Mouse (Mus musculus) adipocyte (in vitro differentiated cells): ENCODE data around the gene Olfr186.
"Not testable (repeated sequence)": the region's sequence is repeated elsewhere in the genome, so short reads cannot be mapped to it uniquely, and the experiment has no call there.

Experiments
- DNase-seq: peaks from one replicate; pipeline ENCODE4 v3.0.0-alpha.2; 2016; ENCODE audit warnings: low spot score

The Olfr186 gene

GRCm38 (mm10) chr16:59030191-59030590 lies at the start of gene Olfr186:
Gene Olfr186 (minus strand): TSS chr16:59030291.
- DNase-seq = no peak

GRCm38 (mm10) chr16:59077905-59078304 lies 47.8 kb upstream of the Olfr186 start, which contains the start of gene Olfr190:
Gene Olfr190 (minus strand): TSS chr16:59078005.
- no peak for DNase-seq

DNA sequence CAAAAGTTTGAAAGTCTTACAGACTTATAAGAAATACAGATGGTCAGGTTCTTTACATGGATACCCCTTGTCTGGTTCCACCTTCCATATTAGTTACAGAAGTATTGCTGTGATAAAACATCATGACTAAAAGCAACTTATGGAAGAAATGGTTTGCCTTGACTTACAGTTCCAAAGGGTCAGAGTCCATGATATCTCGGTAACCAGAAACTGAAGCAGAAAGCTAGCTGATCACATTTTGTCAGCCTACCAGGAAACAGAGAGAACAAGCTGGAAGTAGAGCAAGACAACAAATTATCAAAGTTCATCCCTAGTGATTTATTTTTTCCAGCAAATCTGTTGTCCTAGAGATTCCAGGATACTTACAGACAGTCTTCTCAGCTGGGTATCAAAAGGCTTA lies 43.4 kb upstream of the Olfr186 start:
- no peak for DNase-seq

GRCm38 (mm10) chr16:59071755-59072154 lies 41.7 kb upstream of the Olfr186 start:
- DNase-seq = no peak

DNA sequence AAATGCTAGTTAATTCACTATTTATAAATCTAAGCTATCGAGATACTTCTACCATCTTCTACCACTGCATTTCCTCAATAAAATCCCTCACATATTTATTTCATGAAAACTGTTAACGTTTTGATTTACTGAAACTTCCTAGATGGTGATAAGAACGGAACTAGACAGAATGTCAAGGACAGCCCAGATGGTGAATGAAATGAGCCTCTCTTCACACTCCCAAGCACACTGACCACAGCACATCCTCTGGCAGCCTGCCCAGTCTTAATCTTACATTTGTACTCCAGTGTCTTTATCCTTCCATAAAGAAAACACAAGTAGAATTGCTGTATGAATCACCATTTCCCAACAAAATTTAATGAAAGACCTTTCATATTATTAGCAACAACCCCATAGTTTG lies 32.3 kb upstream of the Olfr186 start:
- not testable (repeated sequence) for DNase-seq

DNA sequence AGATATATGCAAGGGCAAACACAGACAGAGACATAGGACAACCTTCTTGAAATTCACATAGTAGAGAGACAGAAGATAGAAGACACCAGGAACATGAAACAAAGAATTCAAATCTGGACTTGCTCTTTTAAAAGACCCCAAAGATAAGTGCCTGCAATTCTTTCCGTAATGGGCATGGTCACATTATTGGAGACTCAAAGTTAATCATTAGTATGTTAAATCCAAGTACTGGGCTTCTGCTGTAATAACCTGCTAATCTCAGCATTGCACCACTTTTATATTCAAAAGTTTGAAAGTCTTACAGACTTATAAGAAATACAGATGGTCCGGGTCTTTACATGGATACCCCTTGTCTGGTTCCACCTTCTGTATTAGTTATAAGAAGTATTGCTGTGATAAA lies 19.2 kb upstream of the Olfr186 start:
- not testable (repeated sequence) for DNase-seq

DNA sequence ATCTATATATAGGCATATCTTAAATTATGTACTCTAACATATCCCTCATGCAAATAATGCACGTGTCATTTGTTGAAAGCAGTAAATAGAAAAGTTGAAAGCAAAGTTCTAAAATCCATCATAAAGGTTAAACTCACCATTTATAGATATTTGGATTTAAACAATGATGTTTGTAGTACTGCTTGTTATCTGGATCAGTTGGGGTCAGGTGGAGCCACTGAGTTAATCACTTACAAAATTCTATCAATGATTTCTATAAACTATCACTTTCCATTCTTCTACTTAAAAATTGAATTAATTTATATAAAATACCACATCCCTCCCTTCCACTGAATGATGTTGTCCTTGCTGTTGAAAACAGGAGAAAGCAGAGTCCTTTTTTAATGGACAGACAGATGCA lies 18.8 kb upstream of the Olfr186 start:
- no peak for DNase-seq

DNA sequence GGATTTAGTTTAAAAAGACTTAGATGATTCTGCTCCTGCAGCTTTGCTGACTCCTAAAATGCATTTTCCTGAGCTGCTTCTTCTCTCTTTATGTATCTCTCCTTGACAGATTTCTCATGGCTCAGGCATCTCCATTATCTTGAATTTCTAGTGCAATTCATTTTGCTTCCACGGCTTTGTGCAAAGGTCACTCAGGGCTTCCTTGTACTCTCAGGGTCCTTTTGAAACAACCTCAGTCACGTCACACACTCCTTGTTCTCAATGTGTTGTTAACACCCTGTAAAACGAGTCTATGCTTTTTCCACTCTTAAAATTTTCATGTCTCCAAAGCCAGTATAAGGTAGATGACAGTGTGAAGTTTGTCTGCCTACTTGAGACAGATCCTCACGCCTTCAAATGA lies 17.5 kb upstream of the Olfr186 start:
- no peak for DNase-seq

GRCm38 (mm10) chr16:59045835-59046234 lies 15.7 kb upstream of the Olfr186 start:
- no peak for DNase-seq

DNA sequence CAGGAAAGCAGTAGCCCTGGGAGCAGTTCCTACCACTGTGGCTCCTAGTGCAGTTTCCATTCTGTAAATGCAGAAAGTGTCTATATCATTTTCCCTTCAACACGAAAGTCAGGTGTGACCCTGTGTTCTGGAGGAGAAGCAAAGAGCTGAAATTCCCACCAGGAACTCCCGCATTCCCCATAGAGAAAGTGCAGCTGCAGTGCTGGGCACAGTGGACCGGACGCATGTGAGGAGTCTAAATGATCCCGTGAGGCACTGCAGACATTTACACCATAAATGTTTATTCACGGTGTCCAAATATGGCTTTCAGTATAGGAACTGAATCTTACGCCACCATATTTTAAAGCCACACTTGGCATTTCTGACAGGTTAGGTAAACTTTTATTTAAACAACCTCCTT lies 9.6 kb upstream of the Olfr186 start, which contains the start of gene Olfr187:
Gene Olfr187 (minus strand): TSS at position 58 of the 400 bp plus-strand sequence.
- DNase-seq = no peak

DNA sequence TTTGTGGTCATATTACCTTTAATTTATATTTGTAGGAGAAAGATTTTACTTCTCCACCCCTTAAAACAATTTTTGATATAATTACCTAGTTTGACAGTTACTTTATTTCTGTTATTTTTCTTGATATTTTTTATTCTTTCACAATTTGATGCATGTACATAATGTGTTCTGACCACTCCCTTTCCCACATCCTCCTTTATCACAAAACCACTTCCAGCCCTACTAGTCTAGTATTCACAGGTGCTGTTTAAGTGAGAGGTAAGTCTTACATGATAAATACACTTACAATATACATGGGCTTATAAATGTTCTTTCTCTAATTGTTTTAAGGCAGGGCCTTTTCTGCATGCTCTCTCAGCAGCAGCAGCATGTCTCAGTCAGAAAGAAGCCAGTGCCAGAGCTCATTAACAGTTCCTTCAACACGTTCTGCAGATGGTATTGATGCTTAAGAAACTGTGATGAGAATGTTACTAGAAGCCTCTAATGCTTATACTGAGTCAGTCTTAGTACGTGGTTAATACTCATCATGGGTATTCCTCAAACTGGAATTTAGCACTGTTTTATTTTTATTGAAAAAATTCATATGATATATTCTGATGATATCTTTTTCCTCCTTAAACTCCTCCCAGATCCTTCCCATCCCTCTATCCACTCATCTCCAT lies 16.6 kb downstream of the Olfr186 start:
- no peak for DNase-seq

GRCm38 (mm10) chr16:59007146-59007545 lies 22.9 kb downstream of the Olfr186 start:
- no peak for DNase-seq

- DNase-seq = no peak
Measured at GRCm38 (mm10) chr16:58995057-58995456, 35.0 kb downstream of the Olfr186 start, which contains the start of gene Olfr183. Gene Olfr183 (plus strand): TSS chr16:58995357.
